Mouse (Mus musculus) lung, postnatal 10 days (tissue): ENCODE data around the gene Tsc22d3.

Experiments
- DNase-seq: peaks from one replicate; pipeline ENCODE4 v3.0.0; 2021

The Tsc22d3 gene

GRCm38 (mm10) chrX:140493527-140494029 is 106.9 kb downstream of the Tsc22d3 start:
- DNase-seq = no peak

- peak; percentile 71 for DNase-seq
Observed at GRCm38 (mm10) chrX:140491884-140492571, 108.4 kb downstream of the Tsc22d3 start.

GRCm38 (mm10) chrX:140490203-140490602 is 110.3 kb downstream of the Tsc22d3 start:
- DNase-seq = no peak
